Mouse (Mus musculus) liver, embryonic 15.5 days (tissue): ENCODE measurements around the gene Knop1. TPM values are rescaled to one million over a fixed set of nuclear protein-coding genes. Genes with fewer than 3 reads are reported as not detected.
A peak's percentile ranks its signal among the peaks of the same experiment; 100 is the strongest.

Source experiments
- ATAC-seq: fragments of 200-750 bp; cut with Nextera tagmentation; 2 replicates; pipeline ENCODE4 v1.8.0; 2017; ENCODE audit warnings: moderate number of reproducible peaks, mild to moderate bottlenecking, moderate library complexity; ENCODE audit not compliant: insufficient read depth
- H3K27ac ChIP-seq: fragments of 300-500 bp; sonication (generic); replicated peaks from 2 replicates; pipeline ENCODE4 v1.5.1; 2015; ENCODE audit warnings: mild to moderate bottlenecking, inconsistent platforms
- H3K27me3 ChIP-seq: fragments of 300-500 bp; sonication (generic); 2 replicates; pipeline ENCODE4 v1.6.1; 2015; ENCODE audit warnings: mild to moderate bottlenecking, inconsistent platforms
- H3K36me3 ChIP-seq: fragments of 300-500 bp; sonication (generic); replicated peaks from 2 replicates; pipeline ENCODE4 v1.6.1; 2015; ENCODE audit warnings: moderate library complexity, mild to moderate bottlenecking, inconsistent platforms
- H3K4me1 ChIP-seq: fragments of 300-500 bp; sonication (generic); replicated peaks from 2 replicates; pipeline ENCODE4 v1.6.1; 2015; ENCODE audit warnings: inconsistent platforms
- H3K4me2 ChIP-seq: fragments of 300-500 bp; sonication (generic); 2 replicates; pipeline ENCODE4 v1.6.1; 2015; ENCODE audit warnings: moderate library complexity, mild to moderate bottlenecking, inconsistent platforms
- H3K4me3 ChIP-seq: fragments of 300-500 bp; sonication (generic); replicated peaks from 2 replicates; pipeline ENCODE4 v1.5.1; 2015; ENCODE audit warnings: mild to moderate bottlenecking, inconsistent platforms
- H3K9ac ChIP-seq: fragments of 300-500 bp; sonication (generic); 2 replicates; pipeline ENCODE4 v1.6.1; 2015; ENCODE audit warnings: moderate library complexity, mild to moderate bottlenecking, inconsistent platforms
- H3K9me3 ChIP-seq: fragments of 300-500 bp; sonication (generic); replicated peaks from 2 replicates; pipeline ENCODE4 v1.6.1; 2016; ENCODE audit warnings: inconsistent platforms
- WGBS: fragments of 180-500 bp; shearing (Covaris S2); methylation state at CpG from one replicate; pipeline ENCODE4 v1.1.7; 2015; ENCODE audit warnings: mixed read lengths; ENCODE audit not compliant: insufficient replicate concordance; 5-methylcytosine and 5-hydroxymethylcytosine counted together
- polyA plus RNA-seq: library from polyadenylated mRNA; unstranded; fragments of >200 nt; fragmentation: Nextera tagmentation; extraction: Ambion mirVana; gene quantifications from 2 replicates; pipeline ENCODE4 v1.2.1, GENCODE M21; 2015

Knop1 gene
- 21.2 and 26.0 TPM in 2 replicates for polyA plus RNA-seq

DNA sequence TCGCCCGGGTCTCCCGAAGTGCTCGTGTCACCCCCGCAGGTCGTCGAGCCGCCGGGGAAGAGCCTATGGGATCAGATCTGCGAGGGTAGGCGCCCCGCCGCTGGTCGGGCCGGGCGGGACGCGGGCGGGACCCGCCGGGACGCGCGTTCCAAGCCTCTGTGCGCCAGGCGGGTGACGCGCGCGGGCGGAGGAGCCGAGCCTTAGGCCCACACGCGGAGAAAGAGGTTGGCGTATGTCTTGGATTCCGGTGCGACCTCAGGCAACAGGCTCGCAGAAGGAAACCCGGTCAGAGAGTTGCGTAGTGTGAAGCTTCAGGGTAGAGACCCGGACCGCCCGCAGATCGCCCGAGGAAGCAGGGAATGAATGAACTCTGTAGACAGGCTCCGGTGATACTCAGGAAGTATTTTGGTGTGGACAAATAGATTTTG is at the start of gene Knop1:
Knop1 (minus strand) TSS at position 378 of the 428 bp plus-strand sequence.
- peak; percentile 79 for ATAC-seq
- Histone ChIP-seq H3K27ac (peak within 1 kb of the TSS; percentile 19; the same call in 1 of the 2 replicates), H3K4me3 (peak within 1 kb of the TSS; percentile 81), H3K9me3 (no peaks in the 10 kb centered on the region), H3K4me1 (peaks cover 28% of the 10 kb centered on the region), H3K27me3 (no peaks in the 10 kb centered on the region), H3K9ac (peak within 1 kb of the TSS; percentile 69), H3K4me2 (peak within 1 kb of the TSS; percentile 90), H3K36me3 (peaks cover 24% of the 10 kb centered on the region)
- WGBS: under 1% methylated on average over 46 of the region's 46 CpGs

DNA sequence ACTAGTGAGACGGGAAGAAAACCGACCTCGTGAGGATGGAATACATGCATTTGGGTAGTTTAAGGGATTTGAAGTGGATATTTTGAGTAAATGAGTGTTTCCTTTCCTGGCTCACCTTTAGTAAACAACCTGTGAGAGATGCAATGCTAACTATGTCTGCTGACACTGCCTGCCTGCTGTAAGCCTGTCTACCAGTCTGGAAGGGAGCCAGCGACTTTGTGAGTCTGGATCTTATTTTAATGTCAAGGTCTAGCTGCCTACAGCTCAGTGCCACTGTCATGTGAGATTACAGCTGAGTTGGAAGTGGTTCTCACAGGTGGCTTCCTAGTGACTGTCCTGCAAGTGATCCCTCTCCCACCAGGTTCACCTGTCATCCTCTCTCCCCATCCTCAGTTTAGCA is 48.5 kb upstream of the Knop1 start:
- ATAC-seq: no peak
- Histone ChIP-seq H3K4me3 (no peak overlapping the region), H3K4me1 (no peaks in the 10 kb centered on the region), H3K9ac (no peak overlapping the region), H3K27me3 (no peaks in the 10 kb centered on the region), H3K9me3 (no peaks in the 10 kb centered on the region), H3K36me3 (no peaks in the 10 kb centered on the region), H3K4me2 (no peak overlapping the region), H3K27ac (no peak overlapping the region)
- WGBS: 62% methylated on average over 4 of the region's 4 CpGs

DNA sequence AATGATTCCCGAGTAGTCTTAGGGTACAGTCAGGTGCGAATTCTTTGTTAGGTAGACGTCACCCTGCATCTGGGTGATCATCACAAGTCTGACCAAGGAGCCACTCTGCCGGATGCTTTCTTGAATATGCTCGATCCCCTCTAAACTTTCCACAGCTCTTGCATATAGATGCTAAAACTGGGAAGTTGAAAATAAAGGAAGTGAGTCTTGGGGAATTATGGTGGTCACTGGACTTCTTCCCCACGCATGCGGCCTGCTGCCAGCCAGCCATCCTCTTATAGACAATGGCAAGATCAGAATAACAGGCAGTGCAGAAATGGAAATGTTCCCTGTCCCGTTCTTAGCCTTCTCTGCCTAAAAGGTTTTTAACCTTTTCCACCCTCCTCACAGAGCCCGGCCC is 47.8 kb upstream of the Knop1 start:
- H3K4me3 ChIP-seq: no peak overlapping the region
- H3K9me3 ChIP-seq: no peaks in the 10 kb centered on the region
- H3K36me3 ChIP-seq: no peaks in the 10 kb centered on the region
- no peak overlapping the region for H3K4me2 ChIP-seq
- 62% methylated on average over 9 of the region's 9 CpGs for WGBS
- no peak for ATAC-seq
- H3K27me3 ChIP-seq: no peaks in the 10 kb centered on the region
- H3K4me1 ChIP-seq: no peaks in the 10 kb centered on the region
- H3K27ac ChIP-seq: no peak overlapping the region
- no peak overlapping the region for H3K9ac ChIP-seq

DNA sequence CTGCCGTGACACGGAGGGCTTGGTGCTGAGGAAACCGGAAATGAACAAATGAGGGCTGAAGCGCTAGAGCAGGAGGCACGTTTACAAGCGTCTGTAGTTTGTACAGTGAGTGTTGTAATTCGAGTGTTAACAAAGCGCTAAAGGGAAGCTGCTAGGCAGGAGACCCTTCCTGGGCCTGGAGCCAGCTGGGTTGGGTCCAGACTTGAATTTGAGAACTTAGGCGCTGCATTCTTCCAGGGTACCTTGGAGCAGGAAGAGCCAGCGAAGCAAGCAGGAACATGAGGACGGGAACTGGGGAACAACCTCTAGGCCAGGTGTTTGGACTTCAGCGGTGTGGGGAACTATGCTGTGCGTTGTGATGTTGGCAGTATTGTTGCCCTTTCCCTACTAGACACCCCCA is 46.9 kb upstream of the Knop1 start:
- ATAC-seq: no peak
- no peaks in the 10 kb centered on the region for H3K9me3 ChIP-seq
- H3K36me3 ChIP-seq: no peaks in the 10 kb centered on the region
- no peak overlapping the region for H3K9ac ChIP-seq
- no peak overlapping the region for H3K4me2 ChIP-seq
- no peak overlapping the region for H3K4me3 ChIP-seq
- no peaks in the 10 kb centered on the region for H3K27me3 ChIP-seq
- H3K27ac ChIP-seq: no peak overlapping the region
- WGBS: 61% methylated on average over 13 of the region's 13 CpGs
- H3K4me1 ChIP-seq: no peaks in the 10 kb centered on the region

DNA sequence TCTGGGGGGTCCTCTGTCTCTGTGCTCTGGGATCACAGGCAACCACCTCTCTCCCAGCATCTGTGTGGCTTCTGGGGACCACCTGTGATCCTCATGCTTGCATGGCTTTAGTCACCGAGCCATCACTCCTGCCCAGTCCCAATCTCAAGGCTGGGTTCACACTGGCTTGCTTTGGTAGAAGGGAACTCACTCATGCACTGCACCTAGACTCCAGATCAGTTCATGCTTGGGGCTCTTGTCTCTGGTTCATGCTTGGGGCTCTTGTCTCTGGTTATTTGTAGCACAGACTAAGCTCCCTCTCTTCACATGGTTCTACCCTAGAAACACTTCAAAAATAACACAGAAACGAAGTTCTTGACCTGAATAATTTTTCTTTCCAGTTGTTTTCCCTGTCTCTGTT is 44.0 kb upstream of the Knop1 start:
- no peak for ATAC-seq
- Histone ChIP-seq H3K36me3 (no peaks in the 10 kb centered on the region), H3K27ac (no peak overlapping the region), H3K27me3 (no peaks in the 10 kb centered on the region), H3K4me3 (no peak overlapping the region), H3K9me3 (no peaks in the 10 kb centered on the region), H3K4me1 (no peaks in the 10 kb centered on the region), H3K9ac (no peak overlapping the region), H3K4me2 (no peak overlapping the region)
- 48% methylated on average over 2 of the region's 2 CpGs for WGBS

DNA sequence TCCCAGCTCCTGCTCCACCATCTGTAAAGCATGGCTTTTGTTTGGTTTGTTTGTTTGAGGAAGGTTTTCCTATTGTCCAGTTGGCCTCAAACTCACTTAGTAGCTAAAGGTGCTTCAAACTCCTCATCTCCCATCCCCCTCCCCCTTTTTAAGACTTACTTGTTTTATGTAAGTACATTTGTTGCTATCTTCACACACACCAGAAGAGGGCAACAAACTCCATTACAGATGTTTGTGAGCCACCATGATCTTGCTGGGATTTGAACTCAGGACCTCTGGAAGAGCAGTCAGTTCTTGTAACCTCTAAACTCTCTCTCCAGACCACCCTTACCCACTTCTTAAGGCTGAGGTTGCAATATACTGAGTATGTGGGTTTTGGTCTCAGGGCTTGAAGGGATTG is 42.0 kb upstream of the Knop1 start:
- Histone ChIP-seq H3K36me3 (no peaks in the 10 kb centered on the region), H3K27ac (no peak overlapping the region), H3K9ac (no peak overlapping the region), H3K4me3 (no peak overlapping the region), H3K27me3 (no peaks in the 10 kb centered on the region), H3K4me1 (no peaks in the 10 kb centered on the region), H3K9me3 (no peaks in the 10 kb centered on the region), H3K4me2 (no peak overlapping the region)
- no peak for ATAC-seq

DNA sequence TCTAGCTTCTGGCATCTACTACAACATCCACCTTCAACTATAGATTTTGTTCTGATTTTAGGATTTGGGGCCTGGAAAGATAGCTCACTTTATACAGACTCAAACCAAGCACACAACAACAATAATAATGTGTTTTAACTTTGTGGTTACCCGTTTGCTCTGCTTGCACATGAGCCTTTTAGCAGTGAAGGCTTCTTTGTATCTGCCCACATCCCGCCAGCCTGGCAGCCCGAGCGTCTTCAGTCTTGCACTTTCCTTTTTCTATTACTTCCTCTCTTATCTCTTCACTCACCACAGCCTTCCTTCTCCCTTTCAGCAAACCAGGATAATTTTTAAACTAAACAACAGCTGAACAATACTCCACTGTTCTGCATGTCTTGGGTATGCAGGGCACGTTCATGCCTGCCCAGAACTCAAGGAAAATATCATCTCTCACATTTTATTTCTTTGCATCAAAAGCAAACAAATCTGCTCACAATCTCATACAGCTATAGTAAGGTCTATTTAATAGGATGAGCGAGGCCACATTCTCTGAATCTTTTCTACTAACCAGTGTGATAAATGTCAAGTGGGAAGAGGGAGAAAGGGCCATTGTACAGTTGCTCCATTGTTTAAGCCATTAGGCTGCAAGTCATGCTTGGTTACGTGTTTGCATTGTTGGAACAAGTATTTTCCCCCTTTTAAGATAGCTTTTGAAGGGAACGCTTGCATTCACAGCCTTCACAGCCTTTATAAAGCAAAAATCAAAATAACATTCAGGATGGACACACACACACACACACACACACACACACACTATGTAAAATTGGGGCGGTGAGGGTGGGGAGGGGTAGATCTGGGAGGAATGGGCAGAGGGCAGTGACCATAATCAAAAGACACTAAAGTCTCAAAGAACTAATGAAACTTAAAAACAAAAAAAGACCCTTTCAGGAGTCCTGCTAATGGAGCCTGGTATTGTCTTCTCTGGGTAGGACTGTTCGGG is 39.7 kb upstream of the Knop1 start:
- Histone ChIP-seq H3K4me3 (no peak overlapping the region), H3K9ac (no peak overlapping the region), H3K27me3 (no peaks in the 10 kb centered on the region), H3K9me3 (no peaks in the 10 kb centered on the region), H3K27ac (no peak overlapping the region), H3K4me1 (no peaks in the 10 kb centered on the region), H3K36me3 (no peaks in the 10 kb centered on the region), H3K4me2 (no peak overlapping the region)
- ATAC-seq: no peak
- 26% methylated on average over 10 of the region's 10 CpGs for WGBS

DNA sequence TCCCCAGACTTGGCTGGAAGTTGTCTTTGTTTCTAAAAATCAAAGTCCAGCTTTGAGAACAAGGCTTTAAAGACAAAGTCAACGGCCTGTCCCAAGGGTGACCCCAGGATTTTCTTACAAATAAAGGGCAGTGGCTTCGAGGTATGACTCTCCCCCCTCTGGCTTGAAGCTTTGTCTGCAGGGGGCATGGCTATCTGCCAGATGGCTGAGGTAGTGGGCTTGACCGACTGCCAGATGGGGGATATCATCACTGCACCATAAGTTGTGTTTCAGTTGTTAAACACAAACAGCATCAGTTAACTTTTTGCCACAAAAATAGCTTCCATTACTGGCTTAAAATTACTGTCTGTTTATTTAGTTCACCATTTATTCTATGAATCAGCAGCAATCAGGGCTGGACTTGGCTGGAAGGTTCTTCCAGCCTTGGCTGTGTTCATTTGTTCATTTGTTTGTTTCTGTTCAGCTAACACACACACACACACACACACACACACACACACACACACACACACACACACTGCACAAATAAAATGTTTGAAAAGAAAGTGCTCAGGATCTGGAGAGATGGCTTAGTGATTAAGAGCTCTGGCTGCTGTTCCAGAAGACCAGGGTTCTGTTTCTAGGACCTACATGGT is 33.1 kb upstream of the Knop1 start:
- ATAC-seq: no peak
- no peak overlapping the region for H3K27ac ChIP-seq

DNA sequence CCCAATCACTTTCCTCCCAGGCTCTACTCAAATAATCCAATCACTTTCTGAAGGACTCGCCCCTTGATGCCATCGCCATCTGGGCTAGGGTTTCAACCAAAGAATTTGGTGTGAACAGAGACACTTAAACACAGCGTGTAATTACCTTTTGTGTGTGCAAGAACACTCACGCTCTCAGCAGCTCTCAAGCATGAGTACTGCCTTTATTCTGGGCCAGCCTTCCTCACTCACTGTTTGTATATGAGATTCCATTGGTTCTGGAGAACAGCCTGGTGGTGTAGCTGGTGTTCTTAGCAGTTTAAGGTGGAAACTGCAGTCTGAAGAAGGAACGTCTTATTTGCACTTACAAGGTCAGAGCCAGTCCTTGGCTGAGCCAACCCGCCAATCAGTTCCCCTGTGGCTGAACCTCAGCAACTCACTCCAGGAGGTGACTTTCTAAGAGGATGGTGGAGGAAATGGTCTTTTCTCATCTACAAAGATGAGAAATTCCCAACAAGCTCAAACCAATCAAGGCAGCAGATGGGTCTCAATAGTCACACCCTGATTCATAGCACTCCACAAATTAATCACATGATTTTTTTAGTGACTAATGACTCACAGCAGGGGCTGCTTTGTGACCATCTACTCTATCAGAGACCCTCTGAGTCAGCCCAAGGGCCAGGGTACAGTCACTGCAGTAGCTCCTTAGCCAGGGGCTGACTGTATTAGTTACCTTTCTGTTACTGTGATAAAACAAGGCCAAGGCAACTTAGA is 31.4 kb upstream of the Knop1 start:
- no peaks in the 10 kb centered on the region for H3K27me3 ChIP-seq
- no peak overlapping the region for H3K27ac ChIP-seq
- no peak overlapping the region for H3K9ac ChIP-seq
- no peaks in the 10 kb centered on the region for H3K36me3 ChIP-seq
- H3K4me1 ChIP-seq: no peaks in the 10 kb centered on the region
- ATAC-seq: no peak
- no peak overlapping the region for H3K4me3 ChIP-seq
- no peaks in the 10 kb centered on the region for H3K9me3 ChIP-seq
- WGBS: 62% methylated on average over 6 of the region's 6 CpGs
- no peak overlapping the region for H3K4me2 ChIP-seq

More for the DNA sequence above, 33.1 kb upstream of the Knop1 start:
- Histone ChIP-seq H3K9ac (no peak overlapping the region), H3K4me3 (no peak overlapping the region), H3K4me1 (no peaks in the 10 kb centered on the region), H3K9me3 (no peaks in the 10 kb centered on the region), H3K27me3 (no peaks in the 10 kb centered on the region), H3K4me2 (no peak overlapping the region), H3K36me3 (no peaks in the 10 kb centered on the region)
- 39% methylated on average over 3 of the region's 3 CpGs for WGBS

DNA sequence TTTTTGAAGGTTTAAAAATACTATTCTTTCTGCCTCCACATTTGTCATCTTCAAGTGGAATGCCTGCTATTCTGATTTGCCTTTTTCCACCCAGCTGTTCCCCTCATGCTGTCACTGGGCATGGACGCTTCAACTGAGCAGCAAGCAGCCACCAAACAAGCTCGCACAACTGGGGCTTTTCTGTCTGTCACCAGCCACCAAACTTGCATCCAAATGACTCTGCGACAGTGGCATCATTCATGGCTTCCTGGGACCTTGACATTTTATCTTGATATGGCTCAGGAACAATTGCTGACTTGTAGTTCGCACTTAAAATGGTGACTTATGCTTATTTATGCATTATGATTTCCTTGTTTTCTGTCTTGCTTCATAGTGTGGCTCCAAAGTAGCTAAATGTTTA is 28.9 kb upstream of the Knop1 start:
- H3K27me3 ChIP-seq: no peaks in the 10 kb centered on the region
- H3K4me2 ChIP-seq: no peak overlapping the region
- H3K9ac ChIP-seq: no peak overlapping the region
- H3K36me3 ChIP-seq: no peaks in the 10 kb centered on the region
- no peaks in the 10 kb centered on the region for H3K4me1 ChIP-seq
- no peak overlapping the region for H3K27ac ChIP-seq
- H3K9me3 ChIP-seq: no peaks in the 10 kb centered on the region
- WGBS: 47% methylated on average over 4 of the region's 4 CpGs
- ATAC-seq: no peak
- H3K4me3 ChIP-seq: no peak overlapping the region

DNA sequence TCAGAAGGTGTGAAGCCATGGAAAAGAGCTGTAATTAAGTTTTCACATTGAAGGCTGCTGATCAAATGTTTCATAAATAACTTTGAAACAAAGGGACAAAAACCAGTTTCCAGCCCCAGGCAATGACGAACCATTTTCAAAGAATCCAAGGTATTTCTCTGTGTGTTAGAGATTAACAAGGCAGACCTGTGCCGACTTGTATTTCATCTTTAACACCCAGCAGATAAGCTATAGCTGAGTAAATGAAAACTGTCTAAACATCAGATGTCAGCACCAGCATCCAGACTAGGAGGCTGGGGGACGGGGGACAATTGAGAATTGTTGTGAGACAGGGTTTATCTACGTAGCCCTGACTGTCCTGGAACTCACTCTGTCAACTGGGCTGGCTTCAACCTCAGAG is 27.9 kb upstream of the Knop1 start:
- ATAC-seq: no peak
- Histone ChIP-seq H3K27me3 (no peaks in the 10 kb centered on the region), H3K27ac (no peak overlapping the region), H3K9me3 (no peaks in the 10 kb centered on the region), H3K36me3 (no peaks in the 10 kb centered on the region), H3K4me1 (no peaks in the 10 kb centered on the region), H3K4me3 (no peak overlapping the region), H3K9ac (no peak overlapping the region), H3K4me2 (no peak overlapping the region)
- WGBS: 54% methylated on average over 4 of the region's 4 CpGs
